Mouse (Mus musculus) MEL (cell line): ENCODE results near the gene Prim1.
A peak's percentile ranks its signal among the peaks of the same experiment; 100 is the strongest.

Experiments
- CTCF ChIP-seq, 3 experiments: IDR thresholded peaks in 2 of 3; conservative IDR thresholded peaks in 1 of 3; 2 replicates each; pipeline ENCODE4 v1.5.1; 2011 to 2012; ENCODE audit warnings: low read length in 3 of 3, low read depth in 2 of 3, mild to moderate bottlenecking in 2 of 3, improper control_type of control experiment in 1 of 3, inconsistent platforms in 1 of 3, mixed read lengths in 1 of 3, moderate library complexity in 1 of 3; ENCODE audit not compliant: control insufficient read depth in 1 of 3, insufficient read depth in 1 of 3, poor library complexity in 1 of 3, severe bottlenecking in 1 of 3
- JUND ChIP-seq: IDR thresholded peaks from 2 replicates; pipeline ENCODE4 v1.6.1; 2011; ENCODE audit warnings: low read depth, mild to moderate bottlenecking, improper control_type of control experiment, low read length
- MAZ ChIP-seq: IDR thresholded peaks from 2 replicates; pipeline ENCODE4 v1.6.1; 2012; ENCODE audit warnings: low read depth, mild to moderate bottlenecking, inconsistent platforms, low read length, improper control_type of control experiment
- MXI1 ChIP-seq: IDR thresholded peaks from 2 replicates; pipeline ENCODE4 v1.6.1; 2011; ENCODE audit warnings: mild to moderate bottlenecking, low read depth, low read length, improper control_type of control experiment
- POLR2A ChIP-seq, 2 experiments: IDR thresholded peaks; 2 replicates each; pipeline ENCODE4 v1.6.1; 2011 to 2012; ENCODE audit warnings: low read length in 2 of 2, mild to moderate bottlenecking in 2 of 2, control low read depth in 1 of 2, improper control_type of control experiment in 1 of 2, low read depth in 1 of 2, moderate library complexity in 1 of 2; ENCODE audit not compliant: control insufficient read depth in 1 of 2, insufficient read depth in 1 of 2, poor library complexity in 1 of 2
- SIN3A ChIP-seq: IDR thresholded peaks from 2 replicates; pipeline ENCODE4 v1.6.1; 2012; ENCODE audit warnings: low read length, improper control_type of control experiment, inconsistent platforms
- TCF12 ChIP-seq: IDR thresholded peaks from 2 replicates; pipeline ENCODE4 v1.6.1; 2014; ENCODE audit warnings: low read depth, mild to moderate bottlenecking, inconsistent platforms, low read length, improper control_type of control experiment, moderate library complexity
- USF2 ChIP-seq, 2 experiments: IDR thresholded peaks; 2 replicates each; pipeline ENCODE4 v1.6.1; 2011 to 2012; ENCODE audit warnings: improper control_type of control experiment in 2 of 2, low read length in 2 of 2, borderline replicate concordance in 1 of 2, inconsistent platforms in 1 of 2, low read depth in 1 of 2, mild to moderate bottlenecking in 1 of 2; ENCODE audit not compliant: insufficient read depth in 1 of 2

DNA sequence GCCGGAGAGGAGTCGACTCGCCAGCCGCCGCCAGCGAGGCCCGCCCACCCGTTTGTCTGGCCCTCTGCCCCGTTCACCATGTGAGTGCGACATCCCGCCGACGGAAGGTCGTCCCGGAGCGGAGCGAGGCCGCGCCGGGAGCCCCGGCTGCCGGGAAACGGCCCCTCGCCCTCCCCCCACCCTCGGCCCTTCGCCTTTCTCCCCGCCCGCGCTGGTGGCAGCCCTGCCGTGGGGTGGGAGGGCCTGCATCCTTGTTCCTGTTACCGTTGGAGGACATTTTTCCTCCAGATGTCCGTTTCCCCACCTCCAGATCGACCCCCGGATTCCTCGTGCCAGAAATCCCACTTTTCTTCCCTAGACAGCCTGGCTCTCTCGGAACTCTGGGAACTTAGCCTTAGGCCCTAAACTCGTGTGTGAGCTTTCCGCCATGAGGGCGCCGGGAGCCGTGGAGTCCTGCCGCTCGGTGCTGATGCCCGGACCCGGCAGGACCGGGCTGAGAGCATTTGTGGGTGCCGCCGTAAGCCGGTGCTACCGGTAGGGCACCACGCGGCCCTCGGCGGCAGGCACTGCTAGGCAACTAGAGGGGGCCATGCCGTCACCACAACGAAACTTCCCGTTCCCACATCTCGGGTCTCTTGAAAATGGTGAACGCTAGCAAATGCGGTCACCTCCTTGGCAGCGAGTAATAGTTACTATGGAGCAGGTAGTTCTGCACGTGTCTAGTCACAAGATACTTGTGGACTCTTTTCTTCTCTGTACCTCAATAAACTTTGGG lies 44.4 kb downstream of the Prim1 start:
- no peak for TF ChIP-seq USF2 (IDR thresholded peaks at IDR 0.05; ENCODE audit: borderline replicate concordance in 1 of 2, insufficient read depth in 1 of 2, low read depth in 1 of 2, low read length in 2 of 2)
- TF ChIP-seq MAZ, result no peak
- TF ChIP-seq CTCF (IDR thresholded peaks at IDR 0.05 in 2 of 3, conservative IDR thresholded peaks at IDR 0.05 in 1 of 3; ENCODE audit: control insufficient read depth in 1 of 3, insufficient read depth in 1 of 3, low read depth in 2 of 3, low read length in 3 of 3, poor library complexity in 1 of 3, severe bottlenecking in 1 of 3), result no peak
- peak; percentile 99 for TF ChIP-seq MXI1
- 0 out of 2 replicates have a peak, but pooled peaks have one; percentile 21 for TF ChIP-seq TCF12
- peak in 1 of 2 experiments; percentile 10; a peak in 2 of 4 replicates for TF ChIP-seq POLR2A (IDR thresholded peaks at IDR 0.05; ENCODE audit: control insufficient read depth in 1 of 2, insufficient read depth in 1 of 2, low read depth in 1 of 2, low read length in 2 of 2, poor library complexity in 1 of 2)
- no peak for TF ChIP-seq JUND
- peak; percentile 90 for TF ChIP-seq SIN3A
